Mouse (Mus musculus): Measurements from ENCODE around the gene Ncan. TPM values are rescaled to one million over a fixed set of nuclear protein-coding genes. Genes with fewer than 3 reads are reported as not detected.
"Not testable (repeated sequence)": the region's sequence is repeated elsewhere in the genome, so short reads cannot be mapped to it uniquely, and the experiment has no call there.

Gene Ncan
- polyA plus RNA-seq, 1 experiment: 0.12 TPM

DNA sequence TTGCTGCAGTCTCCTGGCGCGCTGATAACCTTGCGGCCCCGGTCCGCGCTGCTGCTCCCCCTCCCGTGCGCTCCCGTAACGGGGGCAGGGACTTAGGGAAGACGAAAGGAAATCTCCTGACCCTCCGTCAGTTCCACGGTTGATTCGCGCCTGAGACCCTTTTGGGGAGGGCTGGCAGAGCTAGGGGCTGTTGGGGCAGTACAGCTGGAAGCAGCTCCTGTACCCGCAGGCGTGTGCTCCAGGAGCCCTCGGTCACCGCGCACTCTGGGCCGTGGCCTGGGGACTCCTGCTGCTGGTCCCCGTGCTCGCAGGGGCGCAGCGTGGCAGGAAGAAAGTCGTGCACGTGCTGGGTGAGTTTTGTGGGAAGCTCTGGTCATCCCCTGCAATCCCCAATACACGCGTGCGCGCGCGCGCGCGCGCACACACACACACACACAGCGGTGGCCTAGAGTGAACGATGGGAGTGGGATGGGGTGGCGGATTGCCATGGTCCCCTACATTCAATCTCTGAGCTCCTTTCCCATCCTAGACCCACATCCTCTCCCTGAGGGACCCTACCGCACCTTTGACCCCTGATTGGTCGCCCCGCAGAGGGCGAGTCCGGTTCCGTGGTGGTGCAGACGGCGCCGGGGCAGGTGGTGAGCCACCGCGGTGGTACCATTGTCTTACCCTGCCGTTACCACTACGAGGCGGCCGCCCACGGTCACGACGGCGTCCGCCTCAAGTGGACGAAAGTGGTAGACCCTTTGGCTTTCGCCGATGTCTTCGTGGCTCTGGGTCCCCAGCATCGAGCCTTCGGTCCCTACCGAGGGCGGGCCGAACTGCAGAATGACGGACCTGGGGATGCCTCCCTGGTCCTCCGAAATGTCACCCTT is 36.2 kb downstream of the Ncan start:
- DNase-seq (ENCODE audit: low spot score): no peak

DNA sequence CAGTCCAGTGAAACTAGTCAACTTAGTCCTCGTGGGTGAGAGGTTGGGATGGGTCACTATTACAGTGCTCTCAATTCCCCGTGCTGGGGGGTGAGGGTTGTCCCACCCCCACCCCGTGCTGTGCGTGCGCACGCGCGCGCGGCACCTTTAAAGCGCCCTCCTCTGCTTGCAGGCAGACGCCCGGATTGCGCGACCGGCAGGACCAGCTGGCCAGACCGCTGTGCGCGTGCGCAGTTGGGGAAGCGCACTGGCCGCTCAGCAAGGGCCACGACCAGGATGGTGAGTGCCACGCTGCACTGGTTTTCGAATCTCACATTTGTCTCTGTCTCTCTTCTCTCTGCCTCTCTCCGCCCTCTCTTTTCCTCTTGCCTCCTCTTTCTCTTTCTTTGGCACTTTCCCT is 37.4 kb downstream of the Ncan start, which contains the start of gene Hapln4:
Gene Hapln4, plus strand, starts transcription at position 173 of the 400 bp plus-strand sequence.
- no peak for DNase-seq (ENCODE audit: low spot score)

DNA sequence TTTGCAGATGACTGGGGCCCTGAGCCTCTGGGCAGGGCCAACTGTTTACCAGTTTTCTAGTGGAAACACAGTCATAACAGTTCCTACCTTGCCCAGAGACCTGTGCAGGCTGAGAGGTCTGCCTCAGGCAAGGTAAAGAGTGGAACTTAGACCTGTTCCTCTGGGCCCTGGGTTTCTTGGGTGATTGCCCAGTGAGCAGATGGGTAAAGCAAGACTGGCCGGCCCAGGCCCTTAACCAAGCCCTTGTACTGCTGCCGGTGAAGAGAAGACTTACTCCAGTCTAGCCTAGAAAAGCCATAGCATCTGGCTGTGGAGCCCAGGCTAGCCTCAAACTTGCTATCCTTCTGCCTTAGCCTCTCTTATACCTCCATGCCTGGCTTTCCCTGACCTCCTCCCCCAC is 38.7 kb downstream of the Ncan start:
- DNase-seq (ENCODE audit: low spot score): no peak

DNA sequence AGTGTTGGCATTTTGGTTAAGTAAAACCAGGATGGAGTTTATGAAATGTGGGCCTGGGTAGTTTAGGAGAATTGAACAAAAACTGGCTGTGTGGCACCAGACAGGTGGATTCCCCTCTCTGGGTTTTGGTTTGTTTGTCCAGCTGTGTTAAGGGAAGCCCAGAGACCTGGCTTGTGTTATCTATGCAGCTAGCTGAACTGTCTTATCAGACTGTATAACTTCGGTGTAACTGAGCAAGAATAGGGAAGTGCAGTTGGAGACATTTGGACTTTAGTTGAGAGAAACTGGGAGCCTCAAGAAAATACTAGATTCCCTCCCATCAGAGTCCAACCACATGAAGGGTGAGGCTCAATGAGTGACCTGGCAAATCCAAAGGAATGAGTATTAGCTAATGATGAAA is 47.0 kb downstream of the Ncan start:
- no peak for DNase-seq (ENCODE audit: low spot score)

DNA sequence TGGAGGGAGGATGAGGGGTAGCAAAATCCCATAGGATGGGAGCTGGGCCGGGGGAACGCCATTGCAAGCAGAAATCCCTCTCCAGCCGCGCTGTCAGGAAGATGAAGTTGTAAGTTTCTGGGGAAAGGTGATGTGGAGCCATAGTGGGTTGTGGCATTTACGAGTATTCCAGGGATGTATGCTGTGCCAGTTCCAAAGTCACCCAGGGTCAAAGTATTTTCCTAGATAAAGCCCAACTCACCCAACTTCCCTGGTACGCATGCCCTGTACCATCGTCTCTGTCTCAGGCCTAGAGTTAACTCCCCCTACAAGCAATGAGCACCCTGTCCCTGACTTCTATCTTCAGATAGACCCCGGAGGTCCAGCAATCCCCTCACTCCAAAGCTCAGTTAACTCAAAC is 47.6 kb downstream of the Ncan start:
- no peak for DNase-seq (ENCODE audit: low spot score)

DNA sequence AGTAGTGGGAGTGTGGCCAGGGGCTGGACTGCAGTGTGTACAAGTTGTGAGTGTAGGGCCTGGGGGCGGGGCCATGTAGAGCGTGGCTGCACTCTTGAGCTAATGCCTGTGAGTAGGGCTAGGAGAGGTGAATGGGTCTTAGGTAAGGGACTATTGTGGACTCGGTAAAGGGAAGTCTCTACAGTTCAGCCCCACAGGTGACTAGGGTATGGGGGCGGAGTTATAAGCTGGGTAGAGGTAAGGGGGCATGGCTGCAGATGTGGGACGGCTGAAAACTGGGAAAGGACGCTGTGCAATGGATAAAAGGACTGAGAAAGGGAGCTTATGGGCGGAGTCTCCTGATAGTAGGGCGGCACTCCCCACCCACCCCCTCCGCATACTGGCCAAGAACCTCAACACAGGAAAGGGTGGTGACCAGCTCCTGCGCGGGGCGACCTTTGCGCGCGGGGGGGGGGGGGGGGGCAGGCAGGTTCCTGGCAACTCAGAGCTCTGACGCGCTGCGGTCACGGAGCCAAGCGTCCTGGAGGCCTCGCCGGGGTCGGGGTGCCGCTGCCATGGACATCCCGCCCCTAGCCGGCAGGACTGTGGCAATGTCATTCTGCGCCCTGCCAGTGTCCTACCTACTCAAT is 48.1 kb downstream of the Ncan start, which contains the start of gene Tm6sf2:
Gene Tm6sf2, plus strand, starts transcription at position 484 of the 629 bp plus-strand sequence.
- no peak for DNase-seq (ENCODE audit: low spot score)

DNA sequence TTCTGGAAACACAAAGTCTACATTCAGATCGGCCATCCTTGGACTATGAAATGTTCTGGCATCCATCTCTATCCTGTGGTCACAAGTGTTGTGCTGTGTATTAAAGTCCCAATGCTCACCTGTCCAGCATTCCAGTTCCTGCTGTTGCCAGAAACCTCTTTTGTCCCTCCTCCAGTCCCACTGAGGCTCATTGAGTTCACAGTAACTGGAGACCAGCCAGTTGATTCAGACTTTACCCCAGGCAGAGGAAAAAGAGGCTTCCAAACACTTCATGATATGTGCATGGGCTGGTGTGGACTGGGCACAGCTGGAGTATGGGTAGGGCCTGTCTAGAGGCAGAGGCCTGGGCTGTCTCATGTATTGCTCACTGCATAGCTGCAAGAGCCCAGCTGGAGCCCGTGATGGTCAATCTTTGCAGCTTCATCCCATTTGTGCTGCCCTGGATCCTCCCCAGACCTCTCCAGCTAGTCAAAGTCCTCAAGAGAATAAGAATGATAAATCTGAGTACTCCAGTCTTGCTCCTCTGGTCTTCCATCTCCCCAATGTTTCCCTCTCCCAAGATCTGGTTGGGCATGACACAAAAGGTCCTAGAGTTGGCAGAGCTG is 48.7 kb downstream of the Ncan start:
- no peak for DNase-seq (ENCODE audit: low spot score)

DNA sequence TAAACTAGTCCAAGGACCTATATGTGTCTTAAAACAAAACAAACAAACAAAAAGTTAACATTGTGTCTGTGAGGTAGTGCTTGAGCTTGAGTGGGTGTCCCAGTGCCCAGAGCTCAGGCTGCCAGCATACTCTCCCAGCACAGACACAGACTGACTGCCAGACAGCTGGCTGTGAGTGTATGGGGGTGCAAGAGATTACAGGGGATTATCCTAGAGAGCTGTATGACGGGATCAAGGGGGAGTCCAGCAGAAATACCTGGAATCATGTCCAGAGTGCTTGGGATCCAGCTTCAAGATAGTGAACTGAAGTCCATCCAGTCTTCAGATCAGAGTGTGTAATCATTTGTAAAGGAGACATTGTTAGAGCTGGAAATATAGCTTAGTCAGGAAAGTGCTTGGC is 63.0 kb downstream of the Ncan start:
- no peak for DNase-seq (ENCODE audit: low spot score)

DNA sequence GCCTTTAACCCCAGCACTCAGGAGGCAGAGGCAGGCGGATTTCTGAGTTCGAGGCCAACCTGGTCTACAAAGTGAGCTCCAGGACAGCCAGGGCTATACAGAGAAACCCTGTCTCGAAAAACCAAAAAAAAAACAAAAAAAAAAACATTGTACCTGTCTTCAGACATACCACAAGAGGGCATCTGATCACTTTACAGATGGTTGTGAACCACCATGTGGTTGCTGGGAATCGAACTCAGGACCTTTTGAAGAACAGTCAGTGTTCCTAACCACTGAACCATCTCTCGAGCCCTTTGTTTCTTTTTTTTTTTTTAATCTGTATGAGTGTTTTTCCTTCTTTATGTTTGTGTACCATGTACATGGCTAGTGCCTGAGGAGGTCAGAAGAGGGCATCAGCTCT is 70.2 kb downstream of the Ncan start:
- DNase-seq (ENCODE audit: low spot score): not testable (repeated sequence)

DNA sequence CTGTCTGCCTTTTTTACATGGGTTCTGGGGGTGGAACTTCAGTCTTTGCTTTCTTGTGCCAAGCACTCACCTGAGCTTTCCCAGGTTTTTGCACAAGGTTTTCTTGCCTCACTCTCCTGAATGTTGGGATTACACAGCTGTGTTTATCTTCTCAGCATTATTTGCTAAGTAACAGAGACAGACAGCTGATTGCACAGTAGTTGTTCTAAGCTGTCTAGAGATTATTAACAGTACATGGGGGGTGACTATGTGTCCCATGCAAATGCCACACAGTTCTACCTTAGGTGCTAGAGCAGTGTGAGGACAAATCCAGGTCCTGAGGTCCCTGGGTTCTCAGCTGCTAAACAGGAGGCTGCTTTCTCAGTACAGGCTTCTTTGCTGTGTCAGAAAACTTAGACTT is 71.0 kb downstream of the Ncan start:
- DNase-seq (ENCODE audit: low spot score): no peak

DNA sequence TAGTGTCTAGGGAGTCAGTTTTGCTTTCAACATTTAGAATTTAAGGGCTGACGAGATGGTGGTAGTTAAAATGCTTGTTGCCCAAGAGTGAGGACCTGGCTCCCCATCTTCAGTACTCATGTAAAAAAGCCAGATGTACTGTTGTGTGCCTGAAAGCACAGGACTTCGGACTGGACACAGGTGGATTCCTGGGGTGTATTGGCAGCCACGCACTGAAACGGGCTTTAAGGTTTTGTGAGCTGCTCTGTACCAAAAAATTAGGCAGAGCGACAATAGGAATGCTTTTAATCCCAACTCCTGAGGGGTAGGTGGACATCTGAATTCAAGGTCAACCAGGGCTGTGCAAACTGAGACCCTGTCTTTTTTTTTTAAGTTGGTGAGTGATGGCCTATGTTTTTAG is 76.7 kb downstream of the Ncan start:
- no peak for DNase-seq (ENCODE audit: low spot score)

Other genes starting within 250 kb of the Ncan start
- gene Cilp2, start 233.2 kb downstream of the Ncan start, polyA plus RNA-seq (2012; rRNA removed): 0.16 and 0.34 TPM in 2 replicates
- gene Tssk6, start 218.7 kb downstream of the Ncan start, polyA plus RNA-seq (2012; rRNA removed): 0.66 and 0.67 TPM in 2 replicates
- gene Ndufa13, start 218.3 kb downstream of the Ncan start, polyA plus RNA-seq (2012; rRNA removed): 136 and 140 TPM in 2 replicates
- gene Yjefn3, start 218.2 kb downstream of the Ncan start, polyA plus RNA-seq (2012; rRNA removed): 1.2 and 1.8 TPM in 2 replicates
- gene Gatad2a, start 124.5 kb downstream of the Ncan start, polyA plus RNA-seq (2012; rRNA removed): 28.8 and 38.7 TPM in 2 replicates
- gene Mau2, start 78.1 kb downstream of the Ncan start, polyA plus RNA-seq (2012; rRNA removed): 49.6 and 57.8 TPM in 2 replicates
- 15.4 and 20.6 TPM in 2 replicates for gene Sugp1, start 78.1 kb downstream of the Ncan start, polyA plus RNA-seq (2012; rRNA removed)
- 1.8 and 2.5 TPM in 2 replicates for gene Tm6sf2, start 47.9 kb downstream of the Ncan start, polyA plus RNA-seq (2012; rRNA removed)
- gene Hapln4, start 37.4 kb downstream of the Ncan start, polyA plus RNA-seq (2012; rRNA removed): 0.21 TPM in 2 replicates
- gene Nr2c2ap, start 10.5 kb upstream of the Ncan start, polyA plus RNA-seq (2012; rRNA removed): 18.0 and 25.1 TPM in 2 replicates
- 14.8 and 17.3 TPM in 2 replicates for gene Rfxank, start 18.3 kb upstream of the Ncan start, polyA plus RNA-seq (2012; rRNA removed)
- 73.8 and 74.1 TPM in 2 replicates for gene Borcs8, start 18.6 kb upstream of the Ncan start, polyA plus RNA-seq (2012; rRNA removed)
- gene Mef2b, start 18.8 kb upstream of the Ncan start, polyA plus RNA-seq (2012; rRNA removed): 0.29 and 0.35 TPM in 2 replicates
- 55.4 and 80.0 TPM in 2 replicates for gene Tmem161a, start 51.5 kb upstream of the Ncan start, polyA plus RNA-seq (2012; rRNA removed)
- 15.5 and 17.9 TPM in 2 replicates for gene Slc25a42, start 91.4 kb upstream of the Ncan start, polyA plus RNA-seq (2012; rRNA removed)
- 45.4 and 56.1 TPM in 2 replicates for gene Sugp2, start 113.4 kb upstream of the Ncan start, polyA plus RNA-seq (2012; rRNA removed)
- gene Armc6, start 113.6 kb upstream of the Ncan start, polyA plus RNA-seq (2012; rRNA removed): 13.9 and 17.4 TPM in 2 replicates
- gene Homer3, start 162.0 kb upstream of the Ncan start, polyA plus RNA-seq (2012; rRNA removed): 34.4 and 37.9 TPM in 2 replicates
- gene Ddx49, start 181.6 kb upstream of the Ncan start, polyA plus RNA-seq (2012; rRNA removed): 35.1 and 35.2 TPM in 2 replicates
- 211 and 264 TPM in 2 replicates for gene Cope, start 181.6 kb upstream of the Ncan start, polyA plus RNA-seq (2012; rRNA removed)
- 1.3 and 2.1 TPM in 2 replicates for gene Cers1, start 194.9 kb upstream of the Ncan start, polyA plus RNA-seq (2012; rRNA removed)
- gene Gdf1, start 208.9 kb upstream of the Ncan start, polyA plus RNA-seq (2012; rRNA removed): 0.74 and 1.3 TPM in 2 replicates
- gene Upf1, start 232.4 kb upstream of the Ncan start, polyA plus RNA-seq (2012; rRNA removed): 16.4 and 30.5 TPM in 2 replicates

All from urinary bladder, adult 2 months (tissue).